Mouse (Mus musculus) ES-Bruce4 (cell line): ENCODE data around the gene 2310061I04Rik.

Source experiments
- CTCF ChIP-seq: IDR thresholded peaks from one replicate; pipeline ENCODE4 v1.8.1; 2011; ENCODE audit warnings: low read depth, low read length
- EP300 ChIP-seq: IDR thresholded peaks from 2 replicates; pipeline ENCODE4 v1.6.1; 2011; ENCODE audit warnings: low read depth, low read length; ENCODE audit not compliant: insufficient read depth

DNA sequence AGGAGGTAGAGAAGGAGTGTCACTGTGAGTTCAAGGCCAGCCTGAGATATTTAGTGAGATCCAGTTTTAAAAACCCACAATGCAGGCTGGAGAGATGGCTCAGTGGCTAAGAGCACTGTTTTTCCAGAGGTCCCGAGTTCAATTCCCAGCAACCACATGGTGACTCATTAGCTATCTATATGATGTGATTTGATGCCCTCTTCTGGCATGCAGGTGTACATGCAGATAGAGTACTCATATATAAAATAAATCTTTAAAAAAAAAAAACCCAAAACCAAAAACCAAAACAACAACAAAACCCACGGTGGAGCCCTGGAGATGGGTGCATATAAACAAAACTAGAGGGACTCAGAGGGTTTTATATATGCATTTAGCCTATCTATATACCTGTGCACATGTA is 10.4 kb upstream of the 2310061I04Rik start:
- TF ChIP-seq CTCF, result no peak
- no peak for TF ChIP-seq EP300
